Mouse (Mus musculus) megakaryocyte-erythroid progenitor cell, adult 5-6 weeks (primary cell): Measurements from ENCODE around the gene Fam204a. TPM values are rescaled to one million over a fixed set of nuclear protein-coding genes. Genes with fewer than 3 reads are reported as not detected.

Experiments used
- ATAC-seq: replicated peaks from 2 replicates; pipeline ENCODE4 v1.8.0; 2016; ENCODE audit warnings: mild to moderate bottlenecking, inconsistent platforms; ENCODE audit not compliant: severe bottlenecking, poor library complexity, low FRiP score, low TSS enrichment
- total RNA-seq, 2 experiments: library from RNA; stranded (forward) in 1 of 2; stranded (reverse) in 1 of 2; fragments of 200-1000, 215-1000 nt in 1 of 2; fragments of >200 nt in 1 of 2; fragmentation: Nextera tagmentation in 1 of 2; gene quantifications; 2 replicates each; pipeline ENCODE4 v1.2.3; 2014 to 2017

Fam204a gene
- total RNA-seq, 2 experiments from 2014 or later = 26.7 to 66.3 TPM

DNA sequence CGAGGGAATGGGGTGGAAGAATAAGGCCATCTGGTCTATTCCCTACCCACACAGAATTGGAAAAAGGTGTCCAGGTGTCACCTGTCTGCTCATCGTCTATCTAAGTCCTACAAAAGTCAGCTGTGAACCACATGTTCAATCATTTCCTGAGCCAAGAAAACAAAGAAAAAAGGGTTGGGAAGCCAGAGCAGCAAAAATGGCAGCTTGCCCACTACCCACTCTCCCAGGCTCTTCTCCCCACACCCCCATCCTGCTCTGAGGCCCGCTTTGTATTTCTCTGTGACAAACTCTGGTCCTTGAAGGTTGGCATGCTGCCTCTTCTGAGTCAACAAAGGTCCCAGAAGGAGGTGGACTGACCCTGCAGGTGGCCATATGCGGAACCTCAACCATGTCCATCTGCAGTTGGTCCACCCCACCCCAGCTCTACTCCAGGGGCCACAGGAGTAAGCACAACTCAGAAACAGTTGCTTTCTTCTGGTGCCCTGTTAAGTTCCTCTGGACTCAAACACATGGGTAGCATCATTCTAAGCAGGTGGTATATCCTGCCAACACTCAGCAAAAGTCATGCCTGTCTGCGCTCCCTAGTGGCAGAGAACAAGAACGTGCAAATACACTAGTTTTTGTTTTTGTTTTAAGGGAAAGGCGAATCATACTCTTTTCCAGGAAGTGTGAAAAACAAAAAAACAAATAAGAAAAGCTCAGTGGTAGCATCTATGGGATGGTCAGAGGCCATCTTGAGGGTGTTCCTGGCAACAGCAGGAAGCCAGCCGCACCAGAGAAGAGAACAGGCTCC is 47.5 kb downstream of the Fam204a start:
- no peak for ATAC-seq

DNA sequence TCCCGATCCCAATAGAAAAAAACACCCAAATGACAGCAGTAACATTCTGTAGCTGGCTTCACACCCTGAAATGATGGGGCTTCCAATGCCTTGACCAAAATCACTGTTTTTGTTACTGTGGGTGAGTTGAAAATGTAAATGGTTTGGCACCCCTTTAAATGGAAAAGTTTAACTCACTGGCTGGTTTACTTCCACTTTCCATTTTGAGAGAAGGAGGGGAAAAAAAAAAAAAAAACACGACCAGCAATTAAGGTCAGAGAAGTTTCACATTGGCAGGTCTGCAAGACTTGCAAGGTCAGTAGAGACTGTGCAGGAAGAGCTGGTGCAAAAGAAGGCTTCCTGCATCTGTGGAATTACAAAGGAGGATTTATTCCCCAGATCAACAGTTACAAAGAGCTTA is 61.1 kb downstream of the Fam204a start:
- no peak for ATAC-seq

DNA sequence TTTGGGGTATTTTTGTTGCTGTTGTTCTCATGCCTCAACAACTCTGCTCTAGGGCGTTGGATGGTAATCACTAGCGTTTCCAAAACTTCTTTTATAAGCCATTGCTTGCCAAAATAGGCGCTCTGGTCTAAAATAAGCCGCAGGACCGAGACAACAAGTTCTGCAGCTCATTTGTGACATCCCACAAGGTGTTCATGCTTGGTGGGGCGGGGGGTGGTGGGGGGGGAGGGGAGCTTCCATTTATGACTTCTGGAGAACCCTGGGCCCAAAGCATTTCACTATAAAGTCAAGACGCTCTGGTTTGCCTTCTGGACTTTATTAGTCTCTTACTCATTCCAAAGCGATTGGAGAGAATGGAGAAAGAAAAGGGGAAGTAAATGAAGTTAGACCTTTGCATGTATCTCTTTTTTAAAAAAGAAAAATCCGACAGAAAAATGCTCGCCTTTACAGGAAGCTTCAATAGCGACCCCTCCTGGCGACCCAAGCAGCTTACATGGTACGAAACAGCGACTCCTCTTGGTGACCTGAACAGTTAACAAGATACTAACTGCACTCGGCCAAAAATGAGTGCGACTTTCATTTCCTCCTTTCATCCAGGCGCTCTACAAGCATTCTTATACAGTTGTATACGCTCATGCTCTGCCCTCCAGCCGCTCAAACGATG is 65.8 kb downstream of the Fam204a start:
- ATAC-seq = peak; percentile 95

DNA sequence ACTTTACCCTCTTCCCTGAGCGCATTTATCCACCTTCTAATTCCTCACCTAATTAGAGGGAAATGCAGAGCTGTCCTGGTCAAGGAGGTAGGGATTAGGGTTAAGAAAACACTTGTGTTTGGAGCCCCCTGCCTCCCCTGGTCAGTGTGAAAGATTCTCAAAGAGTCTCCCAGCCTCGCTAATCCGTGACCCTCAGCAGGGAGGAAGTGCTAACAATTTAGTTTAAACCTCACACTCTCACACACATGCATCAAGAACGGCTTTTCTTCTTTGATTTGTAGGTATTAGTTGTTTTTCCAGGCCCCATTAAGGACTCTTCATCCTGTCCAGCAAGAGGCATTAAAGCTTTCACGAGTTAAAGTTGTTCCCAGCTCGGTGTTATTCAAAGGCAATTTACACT is 66.7 kb downstream of the Fam204a start:
- no peak for ATAC-seq

DNA sequence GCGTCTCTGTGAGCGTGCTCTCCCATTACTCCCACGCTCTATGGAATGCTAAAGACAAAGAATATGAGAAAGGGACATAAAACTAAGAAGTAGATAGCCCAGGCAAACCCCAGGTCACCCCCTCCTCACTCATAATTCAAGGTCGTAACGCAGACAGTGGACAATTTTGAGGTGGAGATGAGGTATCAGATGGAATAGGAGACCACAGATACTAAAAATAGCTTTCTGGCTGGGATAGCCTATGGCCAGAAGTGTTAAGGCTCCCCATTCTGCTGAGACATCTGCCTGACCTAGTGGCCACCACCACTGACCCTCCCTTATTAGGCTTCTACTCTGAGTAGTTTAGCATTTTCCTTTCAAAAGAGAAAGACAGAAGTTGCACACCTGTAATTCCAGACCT is 71.2 kb downstream of the Fam204a start:
- ATAC-seq = no peak

DNA sequence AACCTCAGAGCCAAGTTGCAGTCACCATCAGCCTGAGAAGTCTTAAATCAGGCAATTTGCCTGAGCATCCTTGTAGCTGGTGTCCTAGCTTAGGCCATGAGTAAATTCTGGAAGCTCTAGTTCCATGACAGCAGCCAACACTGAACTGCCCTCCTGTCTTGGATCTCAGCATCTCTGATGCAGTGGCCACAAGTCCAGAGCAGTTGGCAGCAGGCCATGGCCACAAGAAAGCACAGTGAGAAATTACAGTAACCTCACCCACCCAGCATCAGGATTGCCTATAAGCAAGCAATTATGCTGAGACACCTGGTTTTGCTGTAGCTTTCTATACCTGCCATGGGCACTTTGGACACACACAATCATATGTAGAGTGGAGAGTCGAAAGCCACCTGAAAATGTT is 73.4 kb downstream of the Fam204a start:
- ATAC-seq = no peak

DNA sequence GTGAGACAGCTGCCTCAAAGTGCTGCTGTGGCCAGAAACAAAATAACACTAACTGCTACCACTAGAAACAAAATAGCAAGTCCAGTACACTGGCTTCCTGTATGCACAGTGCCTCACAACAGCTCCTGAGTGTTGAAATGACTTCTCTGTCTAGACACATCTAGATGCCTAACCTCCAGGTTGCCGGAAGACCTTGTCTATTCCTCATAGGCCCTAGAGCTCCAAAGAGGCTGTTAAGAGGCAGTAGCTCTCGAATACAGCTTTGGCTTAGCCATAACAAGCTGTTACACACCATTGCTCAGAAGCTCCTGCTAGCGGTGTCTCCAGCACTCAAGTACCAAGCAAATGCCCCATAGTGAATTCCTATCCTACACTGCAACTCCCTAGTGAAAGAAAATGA is 76.4 kb downstream of the Fam204a start:
- no peak for ATAC-seq

DNA sequence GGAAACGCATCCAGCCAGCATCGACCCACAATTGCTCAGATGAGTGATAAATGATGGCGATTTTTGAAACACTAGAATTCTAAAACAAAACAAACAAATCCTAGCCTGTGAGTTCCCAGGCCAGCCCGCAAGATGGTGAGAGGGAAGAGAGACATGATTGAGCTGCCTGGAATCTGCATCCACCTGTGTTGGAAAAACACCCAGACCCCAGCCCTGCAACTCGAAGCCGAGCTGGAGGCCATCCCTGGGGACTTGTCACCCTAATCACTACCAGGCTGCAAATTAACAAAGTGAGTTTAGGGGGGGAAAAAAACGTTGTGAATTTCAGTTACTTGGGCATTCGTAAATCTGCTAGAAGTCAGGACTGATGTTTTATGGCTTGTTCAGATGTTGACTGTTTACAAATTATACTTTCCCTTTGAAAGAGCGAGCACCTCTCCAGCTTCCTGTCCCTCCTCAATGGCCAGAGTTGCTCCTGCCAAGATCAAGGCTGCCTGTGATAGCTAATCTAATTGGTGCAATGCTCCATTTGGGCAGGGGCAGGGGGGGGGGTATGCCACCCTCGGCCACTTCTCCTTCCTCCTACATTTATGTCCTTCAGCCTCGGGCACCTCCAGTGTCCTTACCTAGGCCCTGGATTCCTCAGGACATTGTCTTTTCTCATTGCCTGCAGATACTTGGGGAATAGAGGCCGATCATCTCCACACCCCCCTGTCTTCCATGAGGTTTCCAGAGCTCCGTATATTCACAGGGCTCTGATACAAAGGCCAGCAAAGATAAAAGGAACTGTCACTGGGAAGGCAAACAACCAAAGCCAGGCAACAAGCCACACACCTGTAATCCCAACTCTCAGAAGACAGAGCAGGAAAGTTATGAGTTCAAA is 77.2 kb downstream of the Fam204a start:
- ATAC-seq = no peak

Other genes with a start within 250 kb of the Fam204a start
- gene Prlhr, start 241.6 kb upstream of the Fam204a start, total RNA-seq (2014; fragmentation: Nextera tagmentation) = not detected in 2 replicates
- not detected in 2 replicates for gene Prlhr, start 241.6 kb upstream of the Fam204a start, total RNA-seq (2017)